12 mouse cellular contexts compared by ENCODE assay signal in genomic region chr17:31660661-31661250, GRCm38 (mm10). TPM values are rescaled to one million over a fixed set of nuclear protein-coding genes. Genes with fewer than 3 reads are reported as not detected.
A peak's percentile ranks its signal among the peaks of the same experiment; 100 is the strongest.
DNase-seq lines count a peak whose midpoint lies in the region; ATAC-seq lines count a peak whose summit lies in the region.
"Had no signal": no experiment of that assay in that cellular context is flagged by ENCODE, and none has a peak within 500 bp of the region (broad histone marks: within the 10 kb centered on the region; RNA-seq: fewer than 3 reads in every experiment).

No protein-coding gene starts in this region.

- peaks cover 17% of the 10 kb centered on the region for H3K4me1 ChIP-seq in kidney, embryonic 16.5 days (ENCODE audit: insufficient read depth, low read length)
- H3K4me1 ChIP-seq in intestine, embryonic 15.5 days (replicated peaks), result peaks cover 14% of the 10 kb centered on the region
- peaks cover 25% of the 10 kb centered on the region for H3K4me1 ChIP-seq in heart, embryonic 12.5 days (replicated peaks)

- H3K9me3 ChIP-seq in kidney, embryonic 16.5 days (ENCODE audit: low read length), result no peaks in the 10 kb centered on the region
- H3K9me3 ChIP-seq in intestine, embryonic 15.5 days, result no peaks in the 10 kb centered on the region
- H3K9me3 ChIP-seq in heart, embryonic 12.5 days (replicated peaks), result no peaks in the 10 kb centered on the region
- H3K9me3 ChIP-seq: embryonic facial prominence, embryonic 15.5 days had no signal

- no peaks in the 10 kb centered on the region for H3K27me3 ChIP-seq in kidney, embryonic 16.5 days (ENCODE audit: insufficient read depth, low read length)
- no peaks in the 10 kb centered on the region for H3K27me3 ChIP-seq in intestine, embryonic 15.5 days (replicated peaks)
- H3K27me3 ChIP-seq in heart, embryonic 12.5 days (replicated peaks), result no peaks in the 10 kb centered on the region
- H3K27me3 ChIP-seq: CH12.LX; embryonic facial prominence, embryonic 15.5 days had no signal

- no peak overlapping the region for H3K4me2 ChIP-seq in kidney, embryonic 16.5 days (replicated peaks; ENCODE audit: low read depth, low read length)
- H3K4me2 ChIP-seq in intestine, embryonic 15.5 days (replicated peaks), result no peak overlapping the region
- no peak overlapping the region for H3K4me2 ChIP-seq in heart, embryonic 12.5 days
- H3K4me2 ChIP-seq: embryonic facial prominence, embryonic 15.5 days; lung, embryonic 14.5 days had no signal

- peak; percentile 17 for DNase-seq in urinary bladder, postnatal 14 days (ENCODE audit: low spot score)
- no peak for DNase-seq in urinary bladder, postnatal 4 days (ENCODE audit: low spot score in 2 of 2)
- DNase-seq in left cerebral cortex, adult 18-20 months (ENCODE audit: low spot score in 2 of 2), result peak; percentile 59 to 68
- no peak for DNase-seq in heart, postnatal 10 days
- DNase-seq: lung, embryonic 14.5 days had no signal

- 66% methylated on average over 8 of the region's 8 CpGs for WGBS in kidney, embryonic 16.5 days
- 80% methylated on average over 8 of the region's 8 CpGs for WGBS in intestine, embryonic 15.5 days
- 74% methylated on average over 8 of the region's 8 CpGs for WGBS in heart, embryonic 12.5 days

- H3K36me3 ChIP-seq in kidney, embryonic 16.5 days (ENCODE audit: insufficient read depth, low read length), result peaks cover 3% of the 10 kb centered on the region
- H3K36me3 ChIP-seq in intestine, embryonic 15.5 days, result peaks cover 5% of the 10 kb centered on the region
- H3K36me3 ChIP-seq in heart, embryonic 12.5 days, result peaks cover 10% of the 10 kb centered on the region

- ATAC-seq in kidney, embryonic 16.5 days (ENCODE audit: low FRiP score, low TSS enrichment), result no peak
- ATAC-seq in megakaryocyte progenitor cell, adult 5-6 weeks (replicated peaks; ENCODE audit: poor library complexity), result no peak
- ATAC-seq in intestine, embryonic 15.5 days, result no peak
- no peak for ATAC-seq in heart, embryonic 12.5 days (ENCODE audit: insufficient number of reproducible peaks, low FRiP score)

- peak overlapping the region; percentile 11; the same call in 1 of the 2 replicates for H3K9ac ChIP-seq in kidney, embryonic 16.5 days (replicated peaks; ENCODE audit: low read length)
- no peak overlapping the region for H3K9ac ChIP-seq in intestine, embryonic 15.5 days
- H3K9ac ChIP-seq in heart, embryonic 12.5 days, result no peak overlapping the region
- H3K9ac ChIP-seq: embryonic facial prominence, embryonic 15.5 days; lung, embryonic 14.5 days had no signal

- H3K4me3 ChIP-seq in kidney, embryonic 16.5 days (ENCODE audit: low read length), result no peak overlapping the region
- no peak overlapping the region for H3K4me3 ChIP-seq in intestine, embryonic 15.5 days (replicated peaks)
- H3K4me3 ChIP-seq in heart, embryonic 12.5 days, result no peak overlapping the region
- H3K4me3 ChIP-seq: embryonic facial prominence, embryonic 15.5 days had no signal

- no peak overlapping the region for H3K27ac ChIP-seq in kidney, embryonic 16.5 days (ENCODE audit: low read length)
- H3K27ac ChIP-seq in intestine, embryonic 15.5 days, result no peak overlapping the region
- no peak overlapping the region for H3K27ac ChIP-seq in heart, embryonic 12.5 days (ENCODE audit: poor library complexity, severe bottlenecking)
- H3K27ac ChIP-seq: embryonic facial prominence, embryonic 15.5 days had no signal

- intact Hi-C loops in heart, postnatal 10 days (cut with DNase I), result no loop called here

RNA-seq across cellular contexts. Expression of gene U2af1, which starts 2.1 kb away (rescaled TPM):
- polyA plus RNA-seq in kidney, embryonic 16.5 days (2015; fragmentation: Nextera tagmentation; extraction: Ambion mirVana), result 262 and 338 TPM in 2 replicates
- 100 to 1,000 TPM; 118 to 119 TPM for total RNA-seq in left cerebral cortex, adult 18-20 months (2021)
- 77.1 and 82.0 TPM in 2 replicates for total RNA-seq in megakaryocyte progenitor cell, adult 5-6 weeks (2015)
- 286 and 323 TPM in 2 replicates for total RNA-seq in megakaryocyte progenitor cell, adult 5-6 weeks (2017)
- 100 to 1,000 TPM; 111 TPM for total RNA-seq in heart, postnatal 10 days (2021)
- polyA plus RNA-seq in intestine, embryonic 15.5 days (2015; fragmentation: Nextera tagmentation; extraction: Ambion mirVana), result 278 and 287 TPM in 2 replicates
- 229 and 244 TPM in 2 replicates for polyA plus RNA-seq in heart, embryonic 12.5 days (2016; fragmentation: Nextera tagmentation; extraction: Ambion mirVana)

RNA-seq across cellular contexts. Expression of gene Cryaa, which starts 16.9 kb away (rescaled TPM):
- polyA plus RNA-seq in kidney, embryonic 16.5 days (2015; fragmentation: Nextera tagmentation; extraction: Ambion mirVana), result not detected in 2 replicates
- total RNA-seq in left cerebral cortex, adult 18-20 months (2021), result under 1 TPM in 1 of 2 experiments, not detected in 1; 0.30 TPM
- not detected in 2 replicates for total RNA-seq in megakaryocyte progenitor cell, adult 5-6 weeks (2015)
- total RNA-seq in megakaryocyte progenitor cell, adult 5-6 weeks (2017), result not detected in 2 replicates
- not detected for total RNA-seq in heart, postnatal 10 days (2021)
- polyA plus RNA-seq in intestine, embryonic 15.5 days (2015; fragmentation: Nextera tagmentation; extraction: Ambion mirVana), result 0.15 and 0.16 TPM in 2 replicates
- polyA plus RNA-seq in heart, embryonic 12.5 days (2016; fragmentation: Nextera tagmentation; extraction: Ambion mirVana), result 0.44 TPM in 1 of 2 replicates, not detected in the other
- polyA plus RNA-seq: heart, embryonic 14.5 days; lung, embryonic 14.5 days had no signal

RNA-seq across cellular contexts. Expression of gene Cbs, which starts 23.7 kb away (rescaled TPM):
- 3.8 and 5.0 TPM in 2 replicates for polyA plus RNA-seq in kidney, embryonic 16.5 days (2015; fragmentation: Nextera tagmentation; extraction: Ambion mirVana)
- total RNA-seq in left cerebral cortex, adult 18-20 months (2021), result 10 to 100 TPM; 36.4 to 37.2 TPM
- total RNA-seq in megakaryocyte progenitor cell, adult 5-6 weeks (2015), result not detected in 2 replicates
- total RNA-seq in megakaryocyte progenitor cell, adult 5-6 weeks (2017), result 0.14 TPM in 1 of 2 replicates, not detected in the other
- total RNA-seq in heart, postnatal 10 days (2021), result 1 to 10 TPM in 1 of 2 experiments, under 1 TPM in 1; 0.55 to 1.0 TPM
- polyA plus RNA-seq in intestine, embryonic 15.5 days (2015; fragmentation: Nextera tagmentation; extraction: Ambion mirVana), result 9.5 and 20.6 TPM in 2 replicates
- polyA plus RNA-seq in heart, embryonic 12.5 days (2016; fragmentation: Nextera tagmentation; extraction: Ambion mirVana), result 0.48 and 0.70 TPM in 2 replicates

Comparison
In these comparisons a context has a peak if more than half of its experiments do, and no peak if none do; other contexts are left out.
1. DNase-seq: peak in urinary bladder, postnatal 14 days (single experiment) and left cerebral cortex, adult 18-20 months (2 of 2); none in urinary bladder, postnatal 4 days (0 of 2) and heart, postnatal 10 days (0 of 2).
2. RNA of gene Cbs, which starts 23.7 kb away (total RNA-seq): 36.4 to 37.2 TPM in left cerebral cortex, adult 18-20 months; 0.55 to 1.0 TPM in heart, postnatal 10 days and 0.14 TPM in megakaryocyte progenitor cell, adult 5-6 weeks; every median in the first group is over 10 times any median in the second.